Mouse (Mus musculus) G1E (cell line): ENCODE measurements around the gene St6gal1. TPM values are rescaled to one million over a fixed set of nuclear protein-coding genes. Genes with fewer than 3 reads are reported as not detected.
A peak's percentile ranks its signal among the peaks of the same experiment; 100 is the strongest.

ENCODE experiments used
- ATAC-seq: 2 replicates; pipeline ENCODE4 v1.8.0; 2016; ENCODE audit warnings: mild to moderate bottlenecking; ENCODE audit not compliant: insufficient number of reproducible peaks, poor library complexity, low FRiP score, severe bottlenecking; ENCODE audit errors: extremely low read depth
- DNase-seq: peaks from one replicate; pipeline ENCODE4 v3.0.0; 2012; ENCODE audit warnings: low spot score
- H3K27me3 ChIP-seq: 2 replicates; pipeline ENCODE4 v1.6.1; 2012; ENCODE audit warnings: mild to moderate bottlenecking, low read length, inconsistent platforms; ENCODE audit not compliant: insufficient read depth
- H3K36me3 ChIP-seq: replicated peaks from 2 replicates; pipeline ENCODE3; 2012; ENCODE audit warnings: mild to moderate bottlenecking, inconsistent platforms
- H3K4me1 ChIP-seq: 2 replicates; pipeline ENCODE4 v1.6.1; 2012; ENCODE audit warnings: low read depth, low read length, inconsistent platforms, mixed read lengths; ENCODE audit not compliant: insufficient read depth
- H3K4me3 ChIP-seq: 2 replicates; pipeline ENCODE4 v1.5.1; 2012; ENCODE audit warnings: low read depth, mild to moderate bottlenecking, inconsistent platforms, low read length, moderate library complexity, mixed read lengths
- H3K9me3 ChIP-seq: replicated peaks from 2 replicates; pipeline ENCODE4 v1.6.1; 2012; ENCODE audit warnings: inconsistent platforms
- CTCF ChIP-seq: IDR thresholded peaks from 2 replicates; pipeline ENCODE4 v1.5.1; 2012; ENCODE audit warnings: low read depth, low read length, inconsistent platforms, mixed read lengths
- GATA1 ChIP-seq: IDR thresholded peaks from 2 replicates; pipeline ENCODE4 v1.6.1; 2012; ENCODE audit warnings: borderline replicate concordance, low read length, inconsistent platforms, mixed read lengths
- GATA2 ChIP-seq: IDR thresholded peaks from 2 replicates; pipeline ENCODE4 v1.6.1; 2012; ENCODE audit warnings: low read depth, low read length, inconsistent platforms, borderline replicate concordance
- POLR2AphosphoS5 ChIP-seq: IDR thresholded peaks from 2 replicates; pipeline ENCODE4 v1.6.1; 2012; ENCODE audit warnings: low read depth, low read length, inconsistent platforms; ENCODE audit not compliant: insufficient replicate concordance
- TAL1 ChIP-seq: conservative IDR thresholded peaks from 2 replicates; pipeline ENCODE4 v1.6.1; 2012; ENCODE audit warnings: low read depth, low read length, inconsistent platforms, mixed read lengths
- polyA plus RNA-seq: library from polyadenylated mRNA; stranded (reverse); fragments of >175 nt; gene quantifications from 2 replicates; pipeline ENCODE4 v1.2.3, GENCODE M21; 2012
- total RNA-seq, 2 experiments: library from RNA; stranded (forward) in 1 of 2; stranded (reverse) in 1 of 2; fragments of 200-1000 nt in 1 of 2; fragments of >200 nt in 1 of 2; fragmentation: Nextera tagmentation in 1 of 2; gene quantifications; 2 replicates each; pipeline ENCODE4 v1.2.3; 2014 to 2017

The St6gal1 gene
- total and polyA plus RNA-seq, 3 experiments, result 0.24 to 4.0 (median 3.0) TPM

DNA sequence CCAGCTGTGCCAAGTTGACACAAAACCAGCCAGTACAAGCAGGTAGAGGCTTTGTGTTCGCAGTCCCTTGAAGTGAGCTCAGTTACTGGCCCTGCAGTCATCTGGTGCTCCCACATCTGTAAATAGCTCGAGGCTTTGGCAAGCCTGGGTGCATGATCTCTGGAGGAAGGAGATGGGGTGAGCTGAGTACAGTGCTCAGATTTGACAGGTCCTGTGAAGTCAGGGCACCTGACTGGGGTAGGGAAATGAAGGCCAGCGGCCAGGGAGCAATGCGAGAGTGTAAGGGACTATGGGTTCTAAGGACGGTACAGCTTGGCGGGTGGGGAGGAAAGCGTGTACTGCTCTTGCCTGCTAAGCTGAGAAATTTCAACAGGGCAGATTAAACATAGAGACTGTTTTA, 43.7 kb downstream of the St6gal1 start:
- no peaks in the 10 kb centered on the region for H3K4me1 ChIP-seq
- no peaks in the 10 kb centered on the region for H3K36me3 ChIP-seq
- H3K4me3 ChIP-seq, result no peak overlapping the region
- TF ChIP-seq TAL1 (no peak), POLR2AphosphoS5 (no peak), GATA1 (no peak), CTCF (no peak), GATA2 (no peak)
- no peak for DNase-seq
- H3K27me3 ChIP-seq, result no peaks in the 10 kb centered on the region; the same call in 1 of the 2 replicates
- ATAC-seq, result no peak
- H3K9me3 ChIP-seq, result peaks cover 3% of the 10 kb centered on the region; the same call in 1 of the 2 replicates

DNA sequence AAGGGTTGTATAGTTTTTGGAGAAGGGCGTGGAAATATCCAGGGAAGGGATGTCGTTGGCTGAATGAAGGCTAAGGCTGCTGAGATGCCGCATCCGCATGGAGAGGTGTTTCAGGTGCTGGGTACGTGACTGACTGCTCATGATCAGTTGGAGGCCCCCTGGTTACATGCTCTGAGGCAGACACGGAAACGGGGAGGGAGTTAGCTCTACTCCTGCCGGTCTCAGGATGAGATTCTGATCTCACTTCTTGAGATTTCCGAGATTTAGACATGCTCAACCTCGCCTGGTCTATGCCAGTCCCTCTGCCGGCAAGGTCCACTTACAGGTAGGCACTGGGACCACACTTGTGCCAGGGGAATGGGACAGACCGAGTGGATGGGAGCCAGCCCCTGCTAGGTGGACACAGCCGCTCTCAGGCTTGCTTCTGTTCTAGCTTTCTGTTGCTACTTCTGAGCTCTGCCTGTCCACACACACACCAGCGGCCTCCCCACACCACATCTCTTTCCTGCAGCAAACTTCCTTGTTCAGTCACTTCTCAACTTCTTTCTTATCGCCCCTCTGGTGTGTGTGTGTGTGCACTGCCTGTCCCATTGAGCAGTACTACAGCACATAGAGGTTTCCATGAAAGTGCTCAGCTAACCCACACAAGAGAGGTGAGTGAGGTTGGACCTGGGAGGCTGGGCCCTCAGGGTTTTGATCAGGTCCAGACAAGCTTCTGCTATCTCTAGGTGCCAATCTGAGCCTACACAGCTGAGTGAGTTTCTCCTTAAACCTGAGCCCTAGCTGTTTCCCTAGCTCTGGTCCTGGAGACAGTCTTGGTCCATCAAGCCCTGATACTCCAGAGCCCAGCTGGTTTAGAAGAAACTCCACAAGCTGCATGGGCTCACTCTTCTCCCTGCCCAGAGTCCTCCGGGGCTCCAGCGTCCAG, 44.8 kb downstream of the St6gal1 start:
- TF ChIP-seq POLR2AphosphoS5 (no peak), GATA1 (no peak), GATA2 (no peak), CTCF (no peak), TAL1 (no peak)
- peak; percentile 36; the same call in 1 of the 2 replicates for ATAC-seq
- H3K27me3 ChIP-seq, result no peaks in the 10 kb centered on the region; the same call in 1 of the 2 replicates

DNA sequence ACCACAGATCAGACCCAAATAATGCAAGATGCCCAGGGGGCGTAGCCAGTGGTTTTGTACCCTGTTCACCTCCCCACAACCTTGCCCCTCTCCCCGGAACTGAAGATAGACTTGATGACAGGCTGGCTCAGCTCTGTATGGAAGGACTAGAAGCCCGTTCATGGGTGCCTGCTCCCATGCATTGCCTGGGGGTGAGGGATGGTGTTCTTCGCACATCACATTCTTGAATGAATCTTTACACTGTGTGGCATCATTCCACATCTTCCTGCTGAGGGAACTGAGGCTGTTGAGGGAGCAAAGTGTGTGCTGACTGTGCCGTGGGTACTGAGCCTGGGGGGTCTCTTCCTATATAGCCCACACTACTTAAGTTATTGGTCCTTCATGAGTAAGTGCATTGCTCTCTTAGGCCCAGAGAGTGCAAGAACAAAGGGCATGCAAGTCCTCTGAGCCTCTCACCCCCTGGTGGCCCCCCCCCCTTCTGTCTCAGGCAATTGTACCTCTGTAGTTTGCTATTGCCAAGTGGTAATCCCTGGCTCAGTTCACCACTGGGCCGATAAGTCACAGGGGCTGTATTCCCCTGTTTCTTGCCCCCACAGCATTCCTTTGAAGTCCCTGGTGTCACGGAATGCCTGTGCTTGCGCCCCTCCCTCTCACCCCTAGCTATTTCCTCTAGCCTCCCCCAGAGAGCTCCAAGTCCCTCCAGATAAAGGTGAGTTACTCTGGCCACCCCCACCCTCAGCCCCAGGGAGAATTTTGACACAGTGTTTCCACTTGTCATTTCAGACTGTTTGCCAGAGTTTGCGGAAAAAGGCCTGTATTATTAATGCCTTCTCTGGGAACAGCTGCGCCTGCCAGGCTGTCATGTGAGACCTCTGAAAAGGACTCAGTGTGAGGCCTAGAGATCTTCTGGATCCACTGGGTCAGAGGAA, 45.7 kb downstream of the St6gal1 start:
- H3K4me1 ChIP-seq, result no peaks in the 10 kb centered on the region
- no peaks in the 10 kb centered on the region for H3K36me3 ChIP-seq
- no peak overlapping the region for H3K4me3 ChIP-seq
- TF ChIP-seq POLR2AphosphoS5 (no peak), GATA1 (no peak)
- ATAC-seq (no peak), DNase-seq (no peak)
- no peaks in the 10 kb centered on the region for H3K9me3 ChIP-seq
- H3K27me3 ChIP-seq, result no peaks in the 10 kb centered on the region; the same call in 1 of the 2 replicates

More for the DNA sequence above, 44.8 kb downstream of the St6gal1 start:
- Histone ChIP-seq H3K4me1 (no peaks in the 10 kb centered on the region), H3K4me3 (no peak overlapping the region), H3K36me3 (no peaks in the 10 kb centered on the region), H3K9me3 (peaks cover 3% of the 10 kb centered on the region; the same call in 1 of the 2 replicates)
- no peak for DNase-seq

DNA sequence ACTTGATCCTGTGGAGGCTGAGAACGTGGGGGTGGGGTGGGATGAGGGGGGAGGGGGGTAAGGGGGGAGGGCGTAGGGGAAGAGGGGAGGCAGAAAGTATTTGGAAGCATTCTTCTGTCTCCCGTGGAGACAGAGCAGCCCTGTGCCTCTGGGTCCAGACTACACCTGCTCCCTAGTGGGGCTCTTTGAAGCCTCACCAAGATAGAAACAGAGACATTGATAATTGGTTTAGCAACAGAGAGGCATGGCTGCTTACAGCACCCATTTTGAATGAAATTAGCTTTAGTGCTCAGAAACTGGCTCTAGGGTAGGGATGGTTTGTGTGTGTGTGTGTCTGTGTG, 46.3 kb downstream of the St6gal1 start:
- no peaks in the 10 kb centered on the region for H3K36me3 ChIP-seq
- no peak for DNase-seq
- no peaks in the 10 kb centered on the region for H3K4me1 ChIP-seq
- H3K4me3 ChIP-seq, result no peak overlapping the region
- TF ChIP-seq CTCF (no peak), POLR2AphosphoS5 (no peak), GATA2 (no peak), TAL1 (no peak), GATA1 (no peak)
- no peaks in the 10 kb centered on the region; the same call in 1 of the 2 replicates for H3K27me3 ChIP-seq
- no peak for ATAC-seq
- no peaks in the 10 kb centered on the region for H3K9me3 ChIP-seq

DNA sequence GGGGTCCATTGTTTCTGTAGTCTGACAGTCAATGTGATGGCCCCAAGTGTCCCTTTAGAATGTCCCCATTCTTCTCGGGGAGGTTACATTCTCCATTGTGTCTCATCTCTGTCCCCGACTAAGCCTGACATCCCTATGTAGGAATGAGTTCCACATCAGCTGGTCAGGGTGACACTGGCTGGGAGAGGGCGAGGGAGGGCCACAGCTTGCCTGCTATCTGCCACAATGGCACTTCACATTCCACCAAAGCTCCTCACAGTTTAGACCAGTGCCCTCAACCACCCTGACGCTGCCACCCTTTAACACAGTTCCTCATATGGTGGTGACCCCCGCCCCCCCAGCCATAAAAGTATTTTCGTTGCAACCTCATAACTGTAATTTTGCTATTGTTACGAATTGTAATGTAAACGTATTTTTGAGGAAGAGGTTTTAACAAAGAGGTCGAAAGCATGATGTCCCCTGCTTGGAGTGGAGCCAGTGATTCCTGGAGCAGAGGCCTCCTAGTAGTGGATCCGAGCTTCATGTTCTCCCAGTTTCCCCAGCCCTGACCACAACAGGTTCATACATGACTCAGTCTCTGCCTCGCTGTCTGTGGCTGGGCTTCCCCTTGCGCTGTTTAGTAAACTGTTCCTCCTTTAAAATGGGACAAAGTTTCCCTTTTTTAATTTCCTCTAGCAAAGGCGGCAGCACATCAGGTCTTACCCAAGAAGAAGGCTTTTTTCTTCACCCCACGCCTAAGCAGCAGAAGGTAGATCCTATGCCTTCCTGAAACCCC, 47.4 kb downstream of the St6gal1 start:
- Histone ChIP-seq H3K4me3 (no peak overlapping the region), H3K9me3 (no peaks in the 10 kb centered on the region), H3K36me3 (no peaks in the 10 kb centered on the region), H3K27me3 (no peaks in the 10 kb centered on the region; the same call in 1 of the 2 replicates), H3K4me1 (no peaks in the 10 kb centered on the region)
- no peak for TF ChIP-seq GATA1
- ATAC-seq (no peak), DNase-seq (no peak)
